Mouse (Mus musculus): ENCODE results near the gene Myh6. TPM values are rescaled to one million over a fixed set of nuclear protein-coding genes. Genes with fewer than 3 reads are reported as not detected.
"Not testable (repeated sequence)": the region's sequence is repeated elsewhere in the genome, so short reads cannot be mapped to it uniquely, and the experiment has no call there.

Myh6 gene
- total RNA-seq, 2 experiments from 2014 or later: 90.4 to 107 TPM

GRCm38 (mm10) chr14:54956533-54956932, 10.2 kb downstream of the Myh6 start:
- DNase-seq: no peak

GRCm38 (mm10) chr14:54955481-54955880, 11.2 kb downstream of the Myh6 start:
- no peak for DNase-seq

- DNase-seq: no peak
Observed at GRCm38 (mm10) chr14:54954474-54954873, 12.3 kb downstream of the Myh6 start.

- no peak for DNase-seq
Observed at GRCm38 (mm10) chr14:54953664-54954206, 13.0 kb downstream of the Myh6 start.

- DNase-seq: no peak
Observed at GRCm38 (mm10) chr14:54951587-54951986, 15.1 kb downstream of the Myh6 start.

GRCm38 (mm10) chr14:54950493-54950892, 16.2 kb downstream of the Myh6 start:
- no peak for DNase-seq

GRCm38 (mm10) chr14:54948781-54949180, 17.9 kb downstream of the Myh6 start:
- no peak for DNase-seq

GRCm38 (mm10) chr14:54947008-54947407, 19.7 kb downstream of the Myh6 start:
- not testable (repeated sequence) for DNase-seq

- DNase-seq: no peak
Observed at GRCm38 (mm10) chr14:54945975-54946704, 20.6 kb downstream of the Myh6 start.

- DNase-seq: no peak
Observed at GRCm38 (mm10) chr14:54944939-54945338, 21.8 kb downstream of the Myh6 start.

- no peak for DNase-seq
Observed at GRCm38 (mm10) chr14:54943971-54944370, 22.8 kb downstream of the Myh6 start.

GRCm38 (mm10) chr14:54942479-54942878, 24.2 kb downstream of the Myh6 start:
- DNase-seq: no peak

GRCm38 (mm10) chr14:54941024-54941978, 25.4 kb downstream of the Myh6 start:
- no peak for DNase-seq

GRCm38 (mm10) chr14:54940176-54940530, 26.6 kb downstream of the Myh6 start:
- DNase-seq: no peak

GRCm38 (mm10) chr14:54939434-54940175, 27.1 kb downstream of the Myh6 start:
- DNase-seq: peak; percentile 62

- DNase-seq: no peak
Observed at GRCm38 (mm10) chr14:54938431-54939219, 28.1 kb downstream of the Myh6 start.

GRCm38 (mm10) chr14:54937361-54938182, 29.2 kb downstream of the Myh6 start:
- no peak for DNase-seq

GRCm38 (mm10) chr14:54936831-54937160, 29.9 kb downstream of the Myh6 start:
- no peak for DNase-seq

GRCm38 (mm10) chr14:54935904-54936830, 30.6 kb downstream of the Myh6 start, which contains the start of gene Cmtm5:
Cmtm5 (plus strand) TSS chr14:54936261.
- no peak for DNase-seq

Data from gastrocnemius, postnatal 10 days (tissue).